Mouse (Mus musculus) bone marrow, adult 2 months (tissue): ENCODE measurements around the gene Per1. TPM values are rescaled to one million over a fixed set of nuclear protein-coding genes. Genes with fewer than 3 reads are reported as not detected.
A peak's percentile ranks its signal among the peaks of the same experiment; 100 is the strongest.

Source experiments
- H3K27ac ChIP-seq: fragments of 200-500 bp; 2 replicates; pipeline ENCODE4 v1.5.1; 2012; ENCODE audit warnings: low read depth, mild to moderate bottlenecking, control low read depth, inconsistent platforms, low read length; ENCODE audit not compliant: control insufficient read depth, poor library complexity, insufficient read depth
- H3K4me1 ChIP-seq: fragments of 200-500 bp; 2 replicates; pipeline ENCODE4 v1.6.1; 2011; ENCODE audit warnings: low read length; ENCODE audit not compliant: control insufficient read depth, insufficient read depth
- H3K4me3 ChIP-seq: fragments of 200-500 bp; replicated peaks from 2 replicates; pipeline ENCODE3; 2011; ENCODE audit warnings: mild to moderate bottlenecking, low read depth, low read length, control low read depth; ENCODE audit not compliant: control insufficient read depth
- CTCF ChIP-seq: fragments of 200-500 bp; IDR thresholded peaks from 2 replicates; pipeline ENCODE4 v1.5.1; 2011; ENCODE audit warnings: low read length, control low read depth; ENCODE audit not compliant: control insufficient read depth, insufficient read depth
- POLR2A ChIP-seq: fragments of 200-500 bp; IDR thresholded peaks from 2 replicates; pipeline ENCODE4 v1.6.1; 2011; ENCODE audit warnings: low read depth, mild to moderate bottlenecking, control low read depth, low read length, borderline replicate concordance; ENCODE audit not compliant: control insufficient read depth
- WGBS: fragments of 180-500 bp; shearing (Covaris S2); methylation state at CpG from one replicate; pipeline ENCODE4 v1.1.7; 2018; 5-methylcytosine and 5-hydroxymethylcytosine counted together
- polyA plus RNA-seq: library from polyadenylated mRNA; stranded (reverse); fragments of >200 nt; gene quantifications from 2 replicates; pipeline ENCODE4 v1.2.4, GENCODE M21; 2011; ENCODE audit warnings: low replicate concordance; ENCODE audit not compliant: missing spikeins, insufficient read depth, insufficient read length

Per1 gene
- polyA plus RNA-seq, 1 experiment: 46.2 TPM

GRCm38 (mm10) chr11:69081613-69082012 is 13.4 kb upstream of the Per1 start:
- Histone ChIP-seq H3K27ac (no peak overlapping the region), H3K4me3 (no peak overlapping the region), H3K4me1 (peaks cover 3% of the 10 kb centered on the region; the same call in 1 of the 2 replicates)
- TF ChIP-seq CTCF (no peak), POLR2A (no peak)
- WGBS: 87% methylated on average over 7 of the region's 7 CpGs

GRCm38 (mm10) chr11:69085608-69086007 is 9.4 kb upstream of the Per1 start:
- Histone ChIP-seq H3K27ac (no peak overlapping the region), H3K4me1 (peaks cover 3% of the 10 kb centered on the region; the same call in 1 of the 2 replicates), H3K4me3 (no peak overlapping the region)
- WGBS: 70% methylated on average over 6 of the region's 6 CpGs
- no peak for TF ChIP-seq CTCF
- no peak for TF ChIP-seq POLR2A

- TF ChIP-seq POLR2A (no peak), CTCF (no peak)
- H3K27ac ChIP-seq: no peak overlapping the region
- WGBS: 80% methylated on average over 6 of the region's 6 CpGs
- peaks cover 3% of the 10 kb centered on the region; the same call in 1 of the 2 replicates for H3K4me1 ChIP-seq
- no peak overlapping the region for H3K4me3 ChIP-seq
These were observed 8.6 kb upstream of the Per1 start for GRCm38 (mm10) chr11:69086390-69086789.

GRCm38 (mm10) chr11:69087082-69087481 is 7.9 kb upstream of the Per1 start:
- no peak overlapping the region for H3K27ac ChIP-seq
- 80% methylated on average over 4 of the region's 4 CpGs for WGBS
- no peak for TF ChIP-seq POLR2A
- no peak for TF ChIP-seq CTCF
- no peak overlapping the region for H3K4me3 ChIP-seq
- peaks cover 3% of the 10 kb centered on the region; the same call in 1 of the 2 replicates for H3K4me1 ChIP-seq

- WGBS: 76% methylated on average over 2 of the region's 2 CpGs
- no peak overlapping the region for H3K4me3 ChIP-seq
- H3K27ac ChIP-seq: no peak overlapping the region
- TF ChIP-seq POLR2A: no peak
- TF ChIP-seq CTCF: no peak
- H3K4me1 ChIP-seq: peaks cover 3% of the 10 kb centered on the region; the same call in 1 of the 2 replicates
These were observed 7.4 kb upstream of the Per1 start for GRCm38 (mm10) chr11:69087597-69087996.

- TF ChIP-seq POLR2A (peak; percentile 65; the same call in 1 of the 2 replicates), CTCF (no peak)
- WGBS: under 1% methylated on average over 67 of the region's 67 CpGs
- H3K4me1 ChIP-seq: peaks cover 3% of the 10 kb centered on the region; the same call in 1 of the 2 replicates
- H3K27ac ChIP-seq: peak within 1 kb of the TSS; percentile 97
- peak within 1 kb of the TSS; percentile 86 for H3K4me3 ChIP-seq
These were observed 6.7 kb upstream of the Per1 start, which contains the start of gene Vamp2 for GRCm38 (mm10) chr11:69088103-69088855. Gene Vamp2, plus strand, starts transcription at chr11:69088490.

- Histone ChIP-seq H3K27ac (peak overlapping the region; percentile 97), H3K4me1 (peaks cover 3% of the 10 kb centered on the region; the same call in 1 of the 2 replicates), H3K4me3 (peak overlapping the region; percentile 86)
- TF ChIP-seq POLR2A (no peak), CTCF (no peak)
- WGBS: 7% methylated on average over 25 of the region's 25 CpGs
These were observed 6.0 kb upstream of the Per1 start for GRCm38 (mm10) chr11:69088856-69089615.

- peak overlapping the region; percentile 86 for H3K4me3 ChIP-seq
- WGBS: 86% methylated on average over 12 of the region's 12 CpGs
- peaks cover 3% of the 10 kb centered on the region; the same call in 1 of the 2 replicates for H3K4me1 ChIP-seq
- TF ChIP-seq CTCF (no peak), POLR2A (no peak)
- no peak overlapping the region; the same call in 1 of the 2 replicates for H3K27ac ChIP-seq
These were observed 5.3 kb upstream of the Per1 start for GRCm38 (mm10) chr11:69089616-69090290.
